Mouse (Mus musculus) frontal cortex, postnatal 10 days (tissue): ENCODE measurements around the gene Nhp2.
A peak's percentile ranks its signal among the peaks of the same experiment; 100 is the strongest.
"Not testable (repeated sequence)": the region's sequence is repeated elsewhere in the genome, so short reads cannot be mapped to it uniquely, and the experiment has no call there.

Experiments
- DNase-seq, 2 experiments: peaks; one replicate each; pipeline ENCODE4 v3.0.0; 2022; ENCODE audit warnings: low spot score in 2 of 2, mixed read lengths in 1 of 2

The Nhp2 gene

GRCm38 (mm10) chr11:51606447-51607095 is 13.0 kb upstream of the Nhp2 start, which contains the start of gene Hnrnpab:
TSS of gene Hnrnpab (minus strand) at chr11:51606847.
- peak; percentile 96 to 97 for DNase-seq

GRCm38 (mm10) chr11:51607096-51607738 is 12.3 kb upstream of the Nhp2 start:
- no peak for DNase-seq

GRCm38 (mm10) chr11:51609266-51609909 is 10.1 kb upstream of the Nhp2 start:
- no peak for DNase-seq

- DNase-seq = not testable (repeated sequence)
Observed at GRCm38 (mm10) chr11:51609940-51610339, 9.6 kb upstream of the Nhp2 start.

- DNase-seq = no peak
Observed at GRCm38 (mm10) chr11:51614256-51614655, 5.3 kb upstream of the Nhp2 start.

- DNase-seq = no peak
Observed at GRCm38 (mm10) chr11:51615129-51615528, 4.4 kb upstream of the Nhp2 start.

- peak in 1 of 2 experiments; percentile 37 for DNase-seq
Observed at GRCm38 (mm10) chr11:51615601-51616000, 3.9 kb upstream of the Nhp2 start.

GRCm38 (mm10) chr11:51616113-51616512 is 3.4 kb upstream of the Nhp2 start:
- not testable (repeated sequence) for DNase-seq

GRCm38 (mm10) chr11:51617693-51618092 is 1.8 kb upstream of the Nhp2 start:
- DNase-seq = peak in 1 of 2 experiments; percentile 58

GRCm38 (mm10) chr11:51618894-51619408 is 584 bp upstream of the Nhp2 start:
- no peak for DNase-seq

- DNase-seq = no peak
Observed at GRCm38 (mm10) chr11:51620084-51620483, 549 bp downstream of the Nhp2 start.

GRCm38 (mm10) chr11:51621776-51622175 is 2.2 kb downstream of the Nhp2 start:
- DNase-seq = no peak

- peak; percentile 35 to 70 for DNase-seq
Observed at GRCm38 (mm10) chr11:51622971-51623491, 3.5 kb downstream of the Nhp2 start.

GRCm38 (mm10) chr11:51625187-51625820 is 5.8 kb downstream of the Nhp2 start:
- no peak for DNase-seq

GRCm38 (mm10) chr11:51627425-51627824 is 7.9 kb downstream of the Nhp2 start:
- DNase-seq = no peak

GRCm38 (mm10) chr11:51627907-51628306 is 8.4 kb downstream of the Nhp2 start:
- no peak for DNase-seq

- DNase-seq = peak in 1 of 2 experiments; percentile 21
Observed at GRCm38 (mm10) chr11:51629651-51630314, 10.2 kb downstream of the Nhp2 start.

GRCm38 (mm10) chr11:51632130-51632753 is 12.7 kb downstream of the Nhp2 start:
- DNase-seq = no peak

- DNase-seq = not testable (repeated sequence)
Observed at GRCm38 (mm10) chr11:51633200-51633599, 13.7 kb downstream of the Nhp2 start.

GRCm38 (mm10) chr11:51633721-51634120 is 14.2 kb downstream of the Nhp2 start:
- no peak for DNase-seq

- DNase-seq = no peak
Observed at GRCm38 (mm10) chr11:51635127-51635524, 15.6 kb downstream of the Nhp2 start.
